Mouse (Mus musculus): ENCODE data around the gene Tmem182. TPM values are rescaled to one million over a fixed set of nuclear protein-coding genes. Genes with fewer than 3 reads are reported as not detected.
A peak's percentile ranks its signal among the peaks of the same experiment; 100 is the strongest.

Gene Tmem182
- polyA plus RNA-seq, 1 experiment from 2014 or later: 0.57 TPM

- Histone ChIP-seq H3K4me3 (ENCODE audit: low read depth, low read length) (peak within 1 kb of the TSS; percentile 56), H3K9ac (replicated peaks; ENCODE audit: low read depth) (peak within 1 kb of the TSS; percentile 9), H3K36me3 (ENCODE audit: insufficient read depth, low read length) (no peaks in the 10 kb centered on the region), H3K4me2 (replicated peaks; ENCODE audit: low read depth, low read length) (peak within 1 kb of the TSS; percentile 59), H3K27ac (ENCODE audit: low read length) (no peak within 1 kb of the TSS), H3K4me1 (ENCODE audit: insufficient read depth, low read depth, low read length) (peaks cover 3% of the 10 kb centered on the region; the same call in 1 of the 2 replicates), H3K27me3 (replicated peaks; ENCODE audit: insufficient read depth, low read length) (no peaks in the 10 kb centered on the region), H3K9me3 (ENCODE audit: low read length) (no peaks in the 10 kb centered on the region)
- peak; percentile 86 for DNase-seq (ENCODE audit: low spot score)
- TF ChIP-seq EP300 (IDR thresholded peaks at IDR 0.05) (no peak), CTCF (IDR thresholded peaks at IDR 0.05) (no peak)
- 3% methylated on average over 38 of the region's 38 CpGs for WGBS
- peak; percentile 97 for ATAC-seq
These were observed 14.9 kb upstream of the Tmem182 start, which contains the start of gene Mfsd9 for GRCm38 (mm10) chr1:40790324-40791141. TSS of gene Mfsd9 (minus strand) at chr1:40790687.

- H3K9ac ChIP-seq (replicated peaks; ENCODE audit: low read depth): no peak overlapping the region
- no peak overlapping the region for H3K4me3 ChIP-seq (ENCODE audit: low read depth, low read length)
- no peak overlapping the region for H3K27ac ChIP-seq (ENCODE audit: low read length)
- TF ChIP-seq CTCF (IDR thresholded peaks at IDR 0.05): no peak
- no peak for TF ChIP-seq EP300 (IDR thresholded peaks at IDR 0.05)
- H3K27me3 ChIP-seq (replicated peaks; ENCODE audit: insufficient read depth, low read length): no peaks in the 10 kb centered on the region
- ATAC-seq: no peak
- H3K9me3 ChIP-seq (ENCODE audit: low read length): no peaks in the 10 kb centered on the region
- no peak for DNase-seq (ENCODE audit: low spot score)
- 97% methylated on average over 1 of the region's 1 CpGs for WGBS
- H3K4me2 ChIP-seq (replicated peaks; ENCODE audit: low read depth, low read length): no peak overlapping the region
- H3K4me1 ChIP-seq (ENCODE audit: insufficient read depth, low read depth, low read length): peaks cover 3% of the 10 kb centered on the region; the same call in 1 of the 2 replicates
- no peaks in the 10 kb centered on the region for H3K36me3 ChIP-seq (ENCODE audit: insufficient read depth, low read length)
These were observed 9.9 kb upstream of the Tmem182 start for GRCm38 (mm10) chr1:40795508-40795907.

- Histone ChIP-seq H3K4me3 (ENCODE audit: low read depth, low read length) (no peak overlapping the region), H3K9ac (replicated peaks; ENCODE audit: low read depth) (no peak overlapping the region), H3K4me2 (replicated peaks; ENCODE audit: low read depth, low read length) (no peak overlapping the region), H3K27ac (ENCODE audit: low read length) (no peak overlapping the region), H3K4me1 (ENCODE audit: insufficient read depth, low read depth, low read length) (no peaks in the 10 kb centered on the region), H3K9me3 (ENCODE audit: low read length) (no peaks in the 10 kb centered on the region), H3K27me3 (replicated peaks; ENCODE audit: insufficient read depth, low read length) (no peaks in the 10 kb centered on the region), H3K36me3 (ENCODE audit: insufficient read depth, low read length) (no peaks in the 10 kb centered on the region)
- DNase-seq (ENCODE audit: low spot score): peak; percentile 70
- TF ChIP-seq CTCF (IDR thresholded peaks at IDR 0.05) (peak; percentile 83), EP300 (IDR thresholded peaks at IDR 0.05) (no peak)
- ATAC-seq: peak; percentile 53
- WGBS: 9% methylated on average over 5 of the region's 5 CpGs
These were observed 8.1 kb upstream of the Tmem182 start for GRCm38 (mm10) chr1:40797348-40797747.

GRCm38 (mm10) chr1:40799121-40799520 lies 6.3 kb upstream of the Tmem182 start:
- DNase-seq (ENCODE audit: low spot score): no peak
- no peaks in the 10 kb centered on the region for H3K36me3 ChIP-seq (ENCODE audit: insufficient read depth, low read length)
- ATAC-seq: no peak
- no peak overlapping the region for H3K4me3 ChIP-seq (ENCODE audit: low read depth, low read length)
- no peak overlapping the region for H3K27ac ChIP-seq (ENCODE audit: low read length)
- no peaks in the 10 kb centered on the region for H3K27me3 ChIP-seq (replicated peaks; ENCODE audit: insufficient read depth, low read length)
- H3K4me1 ChIP-seq (ENCODE audit: insufficient read depth, low read depth, low read length): no peaks in the 10 kb centered on the region
- no peak overlapping the region for H3K4me2 ChIP-seq (replicated peaks; ENCODE audit: low read depth, low read length)
- TF ChIP-seq CTCF (IDR thresholded peaks at IDR 0.05) (no peak), EP300 (IDR thresholded peaks at IDR 0.05) (no peak)
- no peak overlapping the region for H3K9ac ChIP-seq (replicated peaks; ENCODE audit: low read depth)
- H3K9me3 ChIP-seq (ENCODE audit: low read length): no peaks in the 10 kb centered on the region
- WGBS: 85% methylated on average over 8 of the region's 8 CpGs

GRCm38 (mm10) chr1:40800908-40801307 lies 4.5 kb upstream of the Tmem182 start:
- H3K4me3 ChIP-seq (ENCODE audit: low read depth, low read length): no peak overlapping the region
- DNase-seq (ENCODE audit: low spot score): no peak
- no peak overlapping the region for H3K27ac ChIP-seq (ENCODE audit: low read length)
- TF ChIP-seq EP300 (IDR thresholded peaks at IDR 0.05) (no peak), CTCF (IDR thresholded peaks at IDR 0.05) (no peak)
- H3K4me1 ChIP-seq (ENCODE audit: insufficient read depth, low read depth, low read length): no peaks in the 10 kb centered on the region
- no peak for ATAC-seq
- no peaks in the 10 kb centered on the region for H3K27me3 ChIP-seq (replicated peaks; ENCODE audit: insufficient read depth, low read length)
- H3K9ac ChIP-seq (replicated peaks; ENCODE audit: low read depth): no peak overlapping the region
- H3K4me2 ChIP-seq (replicated peaks; ENCODE audit: low read depth, low read length): no peak overlapping the region
- H3K36me3 ChIP-seq (ENCODE audit: insufficient read depth, low read length): no peaks in the 10 kb centered on the region
- WGBS: 74% methylated on average over 5 of the region's 5 CpGs
- H3K9me3 ChIP-seq (ENCODE audit: low read length): no peaks in the 10 kb centered on the region

- ATAC-seq: no peak
- no peaks in the 10 kb centered on the region for H3K27me3 ChIP-seq (replicated peaks; ENCODE audit: insufficient read depth, low read length)
- DNase-seq (ENCODE audit: low spot score): peak; percentile 65
- TF ChIP-seq EP300 (IDR thresholded peaks at IDR 0.05): no peak
- TF ChIP-seq CTCF (IDR thresholded peaks at IDR 0.05): peak; percentile 87
- H3K27ac ChIP-seq (ENCODE audit: low read length): no peak overlapping the region
- H3K4me1 ChIP-seq (ENCODE audit: insufficient read depth, low read depth, low read length): no peaks in the 10 kb centered on the region
- H3K9ac ChIP-seq (replicated peaks; ENCODE audit: low read depth): no peak overlapping the region
- 24% methylated on average over 3 of the region's 3 CpGs for WGBS
- no peaks in the 10 kb centered on the region for H3K9me3 ChIP-seq (ENCODE audit: low read length)
- H3K36me3 ChIP-seq (ENCODE audit: insufficient read depth, low read length): no peaks in the 10 kb centered on the region
- no peak overlapping the region for H3K4me2 ChIP-seq (replicated peaks; ENCODE audit: low read depth, low read length)
- no peak overlapping the region for H3K4me3 ChIP-seq (ENCODE audit: low read depth, low read length)
These were observed 2.6 kb upstream of the Tmem182 start for GRCm38 (mm10) chr1:40802759-40803158.
